Mouse (Mus musculus) embryo, embryonic 10.5 days (tissue): ENCODE data around the gene Rasal1.

Experiments used
- DNase-seq: peaks from one replicate; pipeline ENCODE4 v3.0.0-alpha.2; 2015; ENCODE audit warnings: low spot score

The Rasal1 gene

GRCm38 (mm10) chr5:120725811-120726455 is 77.3 kb downstream of the Rasal1 start:
- no peak for DNase-seq
